Mouse (Mus musculus) megakaryocyte-erythroid progenitor cell, adult 5-6 weeks (primary cell): ENCODE results near the gene Kdm6b. TPM values are rescaled to one million over a fixed set of nuclear protein-coding genes. Genes with fewer than 3 reads are reported as not detected.

Experiments used
- ATAC-seq: replicated peaks from 2 replicates; pipeline ENCODE4 v1.8.0; 2016; ENCODE audit warnings: mild to moderate bottlenecking, inconsistent platforms; ENCODE audit not compliant: severe bottlenecking, poor library complexity, low FRiP score, low TSS enrichment
- total RNA-seq, 2 experiments: library from RNA; stranded (forward) in 1 of 2; stranded (reverse) in 1 of 2; fragments of 200-1000, 215-1000 nt in 1 of 2; fragments of >200 nt in 1 of 2; fragmentation: Nextera tagmentation in 1 of 2; gene quantifications; 2 replicates each; pipeline ENCODE4 v1.2.3; 2014 to 2017

Gene Kdm6b
- total RNA-seq, 2 experiments from 2014 or later = 1.6 to 19.3 TPM

GRCm38 (mm10) chr11:69420554-69421000 lies 7.1 kb upstream of the Kdm6b start:
- ATAC-seq = no peak

DNA sequence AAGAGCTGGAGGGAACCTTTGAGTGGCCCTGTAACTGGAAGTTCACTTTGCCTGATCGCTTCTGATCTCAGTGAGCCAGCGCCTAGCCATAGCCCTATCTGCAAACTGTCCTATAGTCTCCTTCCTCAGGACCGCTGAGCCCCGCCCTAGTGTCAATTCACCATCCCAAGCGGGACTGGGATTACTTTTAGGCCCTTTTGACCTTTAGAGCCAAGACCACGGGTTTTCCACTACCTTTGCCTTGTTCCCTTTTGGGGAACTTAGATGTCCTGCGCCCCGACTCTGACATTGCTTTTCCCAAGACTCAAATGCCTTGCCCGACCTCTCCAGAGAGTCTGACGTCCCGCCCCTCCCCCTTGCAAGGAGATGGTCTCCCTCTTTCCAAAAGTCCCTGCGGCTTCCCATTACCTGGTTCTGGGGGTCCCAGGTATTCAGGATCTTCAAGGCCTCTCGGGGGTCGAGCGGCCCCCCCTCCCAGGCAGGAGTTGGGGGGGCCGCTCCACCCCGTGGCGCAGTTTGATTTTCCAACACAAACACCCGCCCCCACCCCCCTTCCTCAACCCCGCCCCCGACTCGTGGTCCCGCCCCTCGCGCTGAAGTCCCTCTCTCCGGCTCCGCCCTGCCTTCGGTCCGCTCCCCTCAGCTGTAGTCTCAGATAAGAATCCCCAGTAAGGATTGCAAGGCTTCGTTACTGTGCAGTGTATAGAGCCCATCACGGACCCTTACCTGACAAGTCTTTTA lies 6.5 kb upstream of the Kdm6b start:
- 0 out of 2 replicates have a peak, but pooled peaks have one; percentile 29 for ATAC-seq

DNA sequence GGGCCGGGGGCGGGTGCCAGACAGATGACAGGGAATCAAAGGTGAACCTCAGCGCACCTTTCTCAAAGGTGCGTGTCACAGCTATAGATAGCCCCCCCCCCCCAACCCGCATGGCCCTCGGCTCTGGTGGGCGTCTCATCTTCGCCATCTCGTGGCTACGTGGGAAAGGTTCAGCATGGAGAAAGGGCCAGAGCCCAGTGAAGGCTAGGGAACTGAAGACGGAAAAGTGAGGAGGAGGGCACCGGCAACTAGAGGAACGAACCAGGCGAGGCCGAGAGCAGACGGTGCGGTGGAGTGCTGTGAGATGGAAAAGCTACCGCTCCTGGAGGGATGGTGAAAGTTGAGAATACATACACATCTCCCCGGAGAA lies 6.0 kb upstream of the Kdm6b start:
- ATAC-seq = no peak

- peak; percentile 66 for ATAC-seq
Observed at GRCm38 (mm10) chr11:69418481-69419442, 5.3 kb upstream of the Kdm6b start.

GRCm38 (mm10) chr11:69417449-69418384 lies 4.2 kb upstream of the Kdm6b start:
- peak; percentile 47 for ATAC-seq

- ATAC-seq = no peak
Observed at GRCm38 (mm10) chr11:69416921-69417448, 3.5 kb upstream of the Kdm6b start.

- ATAC-seq = no peak
Observed at GRCm38 (mm10) chr11:69416509-69416908, 3.0 kb upstream of the Kdm6b start.

DNA sequence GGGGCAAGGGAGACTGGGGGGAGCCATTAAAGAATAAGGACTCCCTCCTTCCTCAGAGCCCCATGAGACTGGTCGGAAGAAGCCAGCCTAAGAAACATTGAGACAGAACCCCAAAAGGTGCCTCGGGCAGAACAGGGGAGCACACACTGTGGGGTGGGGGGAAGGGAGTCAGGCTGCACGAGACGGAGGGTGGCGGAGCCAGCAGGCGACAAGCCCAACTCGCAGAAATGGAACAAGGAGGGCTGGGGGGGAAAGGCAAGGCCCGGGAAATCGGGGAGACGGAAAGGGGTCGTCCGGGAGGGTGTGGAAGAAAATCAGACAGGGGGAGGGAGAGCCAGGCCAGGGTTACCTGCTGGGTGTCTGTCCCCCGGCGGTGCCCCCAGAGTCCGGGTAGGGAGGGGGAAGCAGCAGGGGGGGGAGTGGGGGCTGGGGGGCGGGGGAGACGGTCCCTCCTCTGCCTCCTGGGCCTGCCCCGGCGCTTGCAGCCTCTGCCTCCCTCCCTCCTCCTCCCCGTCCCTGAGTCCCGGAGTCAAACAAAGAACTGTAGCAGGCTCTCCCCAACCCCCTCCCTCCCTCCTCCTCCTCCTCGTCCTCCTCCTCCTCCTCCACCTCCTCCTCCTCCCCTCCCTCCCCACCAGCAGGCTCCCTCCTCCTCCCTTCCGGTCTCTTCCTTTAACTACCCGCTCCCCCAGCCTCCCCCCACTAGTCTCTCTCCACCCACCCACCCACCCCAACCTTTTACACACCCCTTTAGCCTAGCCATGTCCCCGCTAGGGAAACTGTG lies 2.4 kb upstream of the Kdm6b start:
- no peak for ATAC-seq

DNA sequence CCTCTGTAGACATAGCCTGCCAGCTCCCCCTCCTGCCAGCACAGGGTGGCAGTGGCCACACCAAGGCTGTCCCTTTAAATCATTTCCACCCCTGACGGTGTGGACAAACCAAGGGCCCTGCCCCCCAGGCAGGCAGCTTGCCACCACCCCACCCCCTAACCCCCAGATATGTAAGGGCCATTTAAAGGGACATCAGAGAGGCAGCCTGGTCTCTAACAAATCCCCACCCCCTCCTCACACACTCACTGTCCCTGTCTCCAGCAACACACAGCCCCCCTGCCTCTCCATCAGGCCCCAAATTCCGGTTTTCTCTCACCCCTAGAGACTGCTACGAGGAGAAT lies 1.8 kb upstream of the Kdm6b start:
- ATAC-seq = no peak

GRCm38 (mm10) chr11:69414421-69415326 lies 1.2 kb upstream of the Kdm6b start:
- ATAC-seq = no peak

DNA sequence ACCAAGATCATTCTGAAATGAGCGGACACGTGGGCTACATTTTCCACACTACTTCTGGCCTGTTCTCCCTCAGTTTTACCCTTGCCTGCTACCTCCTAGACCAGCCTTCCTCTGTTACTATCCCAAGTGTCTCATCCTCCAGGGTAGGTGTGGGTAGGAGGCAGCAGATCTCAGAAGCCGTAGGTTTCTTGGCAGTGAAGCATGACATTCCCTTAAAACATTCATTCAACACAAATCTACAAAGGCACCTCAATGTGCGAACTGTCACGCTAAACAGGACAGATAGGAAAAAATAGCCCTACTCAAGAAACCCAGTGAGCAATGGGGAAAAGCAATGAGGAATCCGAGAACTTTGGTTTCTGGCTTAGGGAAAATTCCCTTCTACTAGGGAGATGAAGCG lies 927 bp downstream of the Kdm6b start:
- no peak for ATAC-seq

- peak; percentile 44 for ATAC-seq
Observed at GRCm38 (mm10) chr11:69411538-69412203, 1.8 kb downstream of the Kdm6b start.

DNA sequence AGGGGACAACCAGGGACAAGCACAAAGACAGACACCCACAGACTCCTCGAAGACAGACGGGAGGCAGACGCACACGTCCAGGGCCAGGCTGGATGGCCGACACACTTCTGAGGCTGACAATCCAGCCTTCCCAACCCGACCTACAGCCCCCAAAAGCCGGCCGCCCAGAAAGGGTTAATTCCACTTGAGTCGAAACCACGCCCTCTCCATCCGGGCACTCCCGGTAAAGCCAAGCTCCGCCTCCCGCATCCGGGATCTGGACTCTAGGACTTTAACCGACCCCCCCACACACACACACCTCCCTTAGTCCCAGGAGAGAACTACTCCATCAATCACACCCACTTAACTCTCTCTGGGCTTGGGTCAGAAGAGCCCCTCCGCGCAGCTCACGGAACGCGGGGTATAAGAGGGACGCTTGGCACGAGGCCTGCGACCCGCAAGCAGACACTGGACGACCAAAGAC lies 2.4 kb downstream of the Kdm6b start:
- peak; percentile 7; the same call in 1 of the 2 replicates for ATAC-seq

- ATAC-seq = peak; percentile 1; the same call in 1 of the 2 replicates
Observed at GRCm38 (mm10) chr11:69410310-69411072, 3.0 kb downstream of the Kdm6b start.

DNA sequence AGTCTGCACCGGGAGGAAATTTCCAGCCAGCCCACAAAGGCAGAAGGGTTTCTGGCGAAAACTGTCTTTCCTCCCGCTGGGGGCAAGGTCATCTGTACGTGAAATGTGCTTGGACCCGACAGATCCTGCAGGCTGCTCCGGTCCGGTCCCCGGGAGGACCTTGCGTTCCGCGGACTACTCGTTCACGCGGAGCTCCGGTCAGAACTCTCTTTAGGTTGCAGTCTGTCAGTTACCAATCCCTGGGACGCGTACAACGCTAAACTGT lies 3.5 kb downstream of the Kdm6b start:
- ATAC-seq = no peak

GRCm38 (mm10) chr11:69409378-69410044 lies 4.0 kb downstream of the Kdm6b start:
- peak; percentile 8 for ATAC-seq
